Mouse (Mus musculus) cortical plate, adult 2 months (tissue): ENCODE measurements around the gene Cep68.

Experiments
- CTCF ChIP-seq: fragments of 200-500 bp; IDR thresholded peaks from 2 replicates; pipeline ENCODE4 v1.5.1; 2011; ENCODE audit warnings: mild to moderate bottlenecking, control low read depth, low read length; ENCODE audit not compliant: insufficient read depth; ENCODE audit errors: extremely low read depth
- POLR2A ChIP-seq: fragments of 200-500 bp; IDR thresholded peaks from 2 replicates; pipeline ENCODE4 v1.6.1; 2011; ENCODE audit warnings: mild to moderate bottlenecking, low read length, control low read depth; ENCODE audit not compliant: insufficient read depth; ENCODE audit errors: extremely low read depth

GRCm38 (mm10) chr11:20193100-20193736 is 56.0 kb downstream of the Cep68 start:
- TF ChIP-seq CTCF (no peak), POLR2A (no peak)
